Mouse (Mus musculus) stomach, postnatal 0 days (tissue): ENCODE results near the gene Pip5k1b.

Experiments
- CTCF ChIP-seq: IDR thresholded peaks from 2 replicates; pipeline ENCODE4 v1.5.1; 2016; ENCODE audit warnings: antibody characterized with exemption, low read depth, mild to moderate bottlenecking, moderate library complexity
- EP300 ChIP-seq: optimal IDR thresholded peaks from 2 replicates; pipeline ENCODE3; 2016; ENCODE audit warnings: antibody characterized with exemption

- TF ChIP-seq CTCF, result no peak
- TF ChIP-seq EP300, result no peak
These were observed 80.4 kb downstream of the Pip5k1b start for GRCm38 (mm10) chr19:24475281-24475680.
